Mouse (Mus musculus): ENCODE measurements around the gene Astn2.

Gene Astn2

GRCm38 (mm10) chr4:66404201-66404711 is at the start of gene Astn2:
Astn2 (minus strand) TSS chr4:66404611.
- peak; percentile 29 to 47 for DNase-seq

GRCm38 (mm10) chr4:66450115-66450514 is 45.7 kb upstream of the Astn2 start:
- DNase-seq, result peak; percentile 9 to 33

- DNase-seq, result no peak
Measured at GRCm38 (mm10) chr4:66431256-66431655, 26.8 kb upstream of the Astn2 start.

- peak; percentile 26 to 55 for DNase-seq
Measured at GRCm38 (mm10) chr4:66425804-66426203, 21.4 kb upstream of the Astn2 start.

GRCm38 (mm10) chr4:66414778-66415177 is 10.4 kb upstream of the Astn2 start:
- DNase-seq, result no peak

GRCm38 (mm10) chr4:66405086-66405485 is 675 bp upstream of the Astn2 start:
- no peak for DNase-seq

- DNase-seq, result peak; percentile 46 to 56
Measured at GRCm38 (mm10) chr4:66403708-66404200, 657 bp downstream of the Astn2 start.

GRCm38 (mm10) chr4:66403116-66403707 is 1.2 kb downstream of the Astn2 start:
- DNase-seq, result no peak

- DNase-seq, result peak; percentile 55 to 60
Measured at GRCm38 (mm10) chr4:66402611-66403010, 1.8 kb downstream of the Astn2 start.

GRCm38 (mm10) chr4:66401186-66401681 is 3.2 kb downstream of the Astn2 start:
- DNase-seq, result peak in 1 of 2 experiments; percentile 19

- DNase-seq, result peak; percentile 74
Measured at GRCm38 (mm10) chr4:66399066-66399465, 5.3 kb downstream of the Astn2 start.

GRCm38 (mm10) chr4:66397216-66397615 is 7.2 kb downstream of the Astn2 start:
- DNase-seq, result no peak

- no peak for DNase-seq
Measured at GRCm38 (mm10) chr4:66393294-66393693, 11.1 kb downstream of the Astn2 start.

GRCm38 (mm10) chr4:66390480-66390879 is 13.9 kb downstream of the Astn2 start:
- no peak for DNase-seq

GRCm38 (mm10) chr4:66378586-66378985 is 25.8 kb downstream of the Astn2 start:
- no peak for DNase-seq

- peak; percentile 52 to 59 for DNase-seq
Measured at GRCm38 (mm10) chr4:66370557-66371071, 33.8 kb downstream of the Astn2 start.

GRCm38 (mm10) chr4:66365500-66365899 is 38.9 kb downstream of the Astn2 start:
- no peak for DNase-seq

GRCm38 (mm10) chr4:66344632-66345031 is 59.8 kb downstream of the Astn2 start:
- no peak for DNase-seq

- DNase-seq, result no peak
Measured at GRCm38 (mm10) chr4:66337443-66337842, 67.0 kb downstream of the Astn2 start.

GRCm38 (mm10) chr4:66330600-66331285 is 73.7 kb downstream of the Astn2 start:
- DNase-seq, result no peak

- no peak for DNase-seq
Measured at GRCm38 (mm10) chr4:66321051-66321450, 83.4 kb downstream of the Astn2 start.

- DNase-seq, result no peak
Measured at GRCm38 (mm10) chr4:66314806-66315484, 89.5 kb downstream of the Astn2 start.

GRCm38 (mm10) chr4:66312733-66313132 is 91.7 kb downstream of the Astn2 start:
- no peak for DNase-seq
